ENCODE assay signal across 11 mouse cellular contexts in the genomic region with DNA sequence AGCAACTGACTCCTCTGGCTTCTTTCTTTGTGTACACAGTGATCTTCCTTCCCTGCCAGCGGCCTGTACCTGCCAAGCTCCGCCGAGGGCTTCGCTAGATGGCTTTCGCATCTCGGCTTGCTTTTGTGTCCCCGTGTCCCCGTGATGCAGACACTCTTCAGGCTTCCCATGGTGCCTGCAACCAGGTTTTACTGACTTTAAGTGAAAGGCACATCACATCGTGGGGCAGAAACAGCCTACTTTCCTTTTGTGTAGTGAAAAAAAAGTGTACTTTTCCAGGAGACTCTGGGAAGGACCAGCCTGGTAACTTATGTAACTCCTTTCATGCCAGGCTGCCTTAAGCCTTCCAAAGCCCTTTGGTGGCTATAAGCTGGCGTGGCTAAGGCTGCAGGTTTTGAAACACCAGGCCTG.
DNase-seq lines count a peak whose midpoint lies in the region; ATAC-seq and TF ChIP-seq lines count a peak whose summit lies in the region.
"Had no signal": no experiment of that assay in that cellular context is flagged by ENCODE, and none has a peak within 500 bp of the region (broad histone marks: within the 10 kb centered on the region; RNA-seq: fewer than 3 reads in every experiment).

No protein-coding gene starts in this region.

- 78% methylated on average over 10 of the region's 10 CpGs for WGBS in heart, postnatal 0 days
- WGBS in lung, postnatal 0 days, result 56% methylated on average over 10 of the region's 10 CpGs

- H3K36me3 ChIP-seq in heart, postnatal 0 days (replicated peaks; ENCODE audit: control insufficient read depth, insufficient read depth, low read length), result no peaks in the 10 kb centered on the region
- no peaks in the 10 kb centered on the region for H3K36me3 ChIP-seq in lung, postnatal 0 days (ENCODE audit: insufficient read depth, low read length)
- H3K36me3 ChIP-seq: intestine, embryonic 15.5 days had no signal

- DNase-seq in adrenal gland, adult 2 months, result peak; percentile 36
- DNase-seq in adrenal gland, postnatal 4 days (ENCODE audit: low spot score in 2 of 2), result no peak
- no peak for DNase-seq in heart, postnatal 0 days (ENCODE audit: low spot score)
- DNase-seq in heart, adult 9 months (ENCODE audit: low spot score in 2 of 2), result no peak
- peak; percentile 21 for DNase-seq in lung, postnatal 36 days
- no peak for DNase-seq in lung, postnatal 0 days (ENCODE audit: low spot score)
- DNase-seq in induced T-regulatory cell, adult 2 months (ENCODE audit: low read depth), result peak; percentile 43
- no peak for DNase-seq in thymus, postnatal 36 days
- DNase-seq: adrenal gland, postnatal 10 days; lung, embryonic 14.5 days had no signal

- no peaks in the 10 kb centered on the region for H3K27me3 ChIP-seq in heart, postnatal 0 days (ENCODE audit: control insufficient read depth, insufficient read depth, low read length)
- no peaks in the 10 kb centered on the region for H3K27me3 ChIP-seq in lung, postnatal 0 days (replicated peaks; ENCODE audit: insufficient read depth, low read length)
- H3K27me3 ChIP-seq: intestine, embryonic 15.5 days had no signal

- H3K4me2 ChIP-seq in heart, postnatal 0 days (ENCODE audit: low read depth, low read length), result 0 out of 2 replicates have a peak overlapping the region, but pooled peaks have one; percentile 9
- H3K4me2 ChIP-seq in lung, postnatal 0 days (replicated peaks; ENCODE audit: low read depth, low read length), result no peak overlapping the region
- H3K4me2 ChIP-seq: intestine, embryonic 15.5 days; lung, embryonic 14.5 days had no signal

- H3K9ac ChIP-seq in heart, postnatal 0 days (replicated peaks; ENCODE audit: low read depth, low read length), result no peak overlapping the region
- no peak overlapping the region for H3K9ac ChIP-seq in lung, postnatal 0 days (replicated peaks; ENCODE audit: low read depth)
- H3K9ac ChIP-seq: intestine, embryonic 15.5 days; lung, embryonic 14.5 days had no signal

- TF ChIP-seq EP300 in heart, postnatal 0 days (IDR thresholded peaks at IDR 0.05; ENCODE audit: low read depth), result no peak
- no peak for TF ChIP-seq EP300 in lung, postnatal 0 days (IDR thresholded peaks at IDR 0.05)

- ATAC-seq in heart, postnatal 0 days (ENCODE audit: insufficient read depth, low read depth), result no peak
- no peak for ATAC-seq in lung, postnatal 0 days
- ATAC-seq: intestine, embryonic 15.5 days had no signal

- no peak for TF ChIP-seq CTCF in heart, postnatal 0 days (IDR thresholded peaks at IDR 0.05; ENCODE audit: low read depth)
- no peak for TF ChIP-seq CTCF in lung, postnatal 0 days (IDR thresholded peaks at IDR 0.05)

- H3K4me1 ChIP-seq in heart, postnatal 0 days (ENCODE audit: control insufficient read depth, insufficient read depth), result peaks cover 27% of the 10 kb centered on the region
- 0 out of 2 replicates have a peak, but pooled peaks cover 4% of the 10 kb centered on the region for H3K4me1 ChIP-seq in lung, postnatal 0 days (ENCODE audit: insufficient read depth, low read depth, low read length)
- H3K4me1 ChIP-seq: intestine, embryonic 15.5 days had no signal

- no peak overlapping the region for H3K4me3 ChIP-seq in heart, postnatal 0 days (ENCODE audit: low read depth, low read length)
- no peak overlapping the region for H3K4me3 ChIP-seq in lung, postnatal 0 days (ENCODE audit: low read depth, low read length)
- H3K4me3 ChIP-seq: intestine, embryonic 15.5 days had no signal

- H3K27ac ChIP-seq in heart, postnatal 0 days (ENCODE audit: low read depth), result peak overlapping the region; percentile 33
- H3K27ac ChIP-seq in lung, postnatal 0 days (ENCODE audit: low read length), result no peak overlapping the region
- H3K27ac ChIP-seq: intestine, embryonic 15.5 days had no signal

- no peaks in the 10 kb centered on the region for H3K9me3 ChIP-seq in heart, postnatal 0 days (replicated peaks; ENCODE audit: control insufficient read depth, low read length)
- no peaks in the 10 kb centered on the region for H3K9me3 ChIP-seq in lung, postnatal 0 days (ENCODE audit: low read length)
- H3K9me3 ChIP-seq: intestine, embryonic 15.5 days had no signal

Comparison
In these comparisons a context has a peak if more than half of its experiments do, and no peak if none do; other contexts are left out.
1. DNase-seq: peak in adrenal gland, adult 2 months (single experiment), lung, postnatal 36 days (single experiment) and induced T-regulatory cell, adult 2 months (single experiment); none in adrenal gland, postnatal 4 days (0 of 2), heart, postnatal 0 days (single experiment), heart, adult 9 months (0 of 2), lung, postnatal 0 days (single experiment) and thymus, postnatal 36 days (0 of 2).